Mouse (Mus musculus): ENCODE results near the gene Cuedc2. TPM values are rescaled to one million over a fixed set of nuclear protein-coding genes. Genes with fewer than 3 reads are reported as not detected.

Cuedc2 gene
- total and polyA plus RNA-seq, 3 experiments = 251 to 302 (median 297) TPM

- Histone ChIP-seq H3K9ac (ENCODE audit: control insufficient read depth, low read depth, low read length, poor library complexity, severe bottlenecking) (peak overlapping the region; percentile 92), H3K27ac (ENCODE audit: control insufficient read depth, low read depth, low read length) (peak overlapping the region; percentile 80), H3K27me3 (ENCODE audit: control insufficient read depth in 1 of 2, insufficient read depth in 2 of 2, low read length in 2 of 2) (no peaks in the 10 kb centered on the region), H3K36me3 (ENCODE audit: control insufficient read depth in 1 of 2, insufficient read depth in 2 of 2, low read length in 2 of 2) (peaks cover 0 to 14% of the 10 kb centered on the region in 2 experiments; a peak in 2 of 4 replicates), H3K79me2 (ENCODE audit: control insufficient read depth, insufficient read depth, low read length, poor library complexity) (peaks cover 3% of the 10 kb centered on the region; the same call in 1 of the 2 replicates), H3K4me1 (ENCODE audit: control insufficient read depth in 1 of 2, insufficient read depth in 2 of 2, low read length in 2 of 2) (peaks cover 6 to 20% of the 10 kb centered on the region in 2 experiments), H3K9me3 (replicated peaks; ENCODE audit: insufficient read depth, low read length) (no peaks in the 10 kb centered on the region), H3K4me3 (ENCODE audit: control insufficient read depth in 1 of 2, insufficient read depth in 1 of 2, low read depth in 2 of 2, low read length in 2 of 2) (peak overlapping the region; percentile 77 to 82)
- TF ChIP-seq EP300 (IDR thresholded peaks at IDR 0.05; ENCODE audit: low read depth in 1 of 2, low read length in 2 of 2) = no peak
- TF ChIP-seq CHD2 (IDR thresholded peaks at IDR 0.05; ENCODE audit: low read length) = no peak
- TF ChIP-seq MAZ (IDR thresholded peaks at IDR 0.05; ENCODE audit: low read depth, low read length) = no peak
- no peak; the same call in 1 of the 2 replicates for TF ChIP-seq CHD1 (IDR thresholded peaks at IDR 0.05; ENCODE audit: low read depth, low read length)
- no peak for TF ChIP-seq ZKSCAN1 (IDR thresholded peaks at IDR 0.05; ENCODE audit: low read depth, low read length)
- no peak for TF ChIP-seq GATA1 (IDR thresholded peaks at IDR 0.05; ENCODE audit: low read depth, low read length)
- TF ChIP-seq MEF2A (IDR thresholded peaks at IDR 0.05; ENCODE audit: extremely low read depth, insufficient replicate concordance, low read depth, low read length, poor library complexity, severe bottlenecking) = no peak
- TF ChIP-seq MYB (IDR thresholded peaks at IDR 0.05; ENCODE audit: low read depth, low read length) = no peak
- peak; percentile 71 for TF ChIP-seq NRF1 (IDR thresholded peaks at IDR 0.05; ENCODE audit: insufficient read depth, low read depth, low read length, poor library complexity, severe bottlenecking)
- peak; percentile 86 for TF ChIP-seq BHLHE40 (IDR thresholded peaks at IDR 0.05; ENCODE audit: borderline replicate concordance, low read depth, low read length)
- TF ChIP-seq TAL1 (IDR thresholded peaks at IDR 0.05; ENCODE audit: low read length) = no peak
- TF ChIP-seq MAX (IDR thresholded peaks at IDR 0.05; ENCODE audit: low read length) = peak; percentile 85
- no peak for TF ChIP-seq SIN3A (IDR thresholded peaks at IDR 0.05; ENCODE audit: low read length)
- TF ChIP-seq HCFC1 (IDR thresholded peaks at IDR 0.05; ENCODE audit: low read depth, low read length) = no peak
- no peak for TF ChIP-seq POLR2A (IDR thresholded peaks at IDR 0.05; ENCODE audit: control insufficient read depth in 1 of 2, insufficient read depth in 1 of 2, low read depth in 1 of 2, low read length in 2 of 2, poor library complexity in 1 of 2)
- no peak for TF ChIP-seq ETS1 (IDR thresholded peaks at IDR 0.05; ENCODE audit: low read depth, low read length)
- TF ChIP-seq MYC (IDR thresholded peaks at IDR 0.05; ENCODE audit: low read depth, low read length) = peak; percentile 73; the same call in 1 of the 2 replicates
- no peak for TF ChIP-seq TCF12 (IDR thresholded peaks at IDR 0.05; ENCODE audit: low read depth, low read length)
- no peak for TF ChIP-seq KAT2A (conservative IDR thresholded peaks at IDR 0.05; ENCODE audit: low read depth, low read length)
- TF ChIP-seq MXI1 (IDR thresholded peaks at IDR 0.05; ENCODE audit: low read depth, low read length) = peak; percentile 78; the same call in 1 of the 2 replicates
- no peak for TF ChIP-seq ZNF384 (IDR thresholded peaks at IDR 0.05; ENCODE audit: low read depth, low read length)
- TF ChIP-seq E2F4 (IDR thresholded peaks at IDR 0.05; ENCODE audit: borderline replicate concordance, low read depth, low read length) = no peak; the same call in 1 of the 2 replicates
- no peak for TF ChIP-seq RAD21 (IDR thresholded peaks at IDR 0.05; ENCODE audit: low read depth, low read length)
- peak; percentile 90 for DNase-seq (ENCODE audit: low read depth, low spot score)
Measured at GRCm38 (mm10) chr19:46304908-46305333, 33.6 kb downstream of the Cuedc2 start.

Data from MEL (cell line).